Mouse (Mus musculus): ENCODE measurements around the gene Agtpbp1. TPM values are rescaled to one million over a fixed set of nuclear protein-coding genes. Genes with fewer than 3 reads are reported as not detected.

Agtpbp1 gene
- total RNA-seq, 2 experiments from 2014 or later, result 326 to 365 TPM

- peak in 1 of 2 experiments; percentile 20 for DNase-seq (ENCODE audit: low spot score in 2 of 2)
- intact Hi-C loops (cut with DNase I), result loop anchor here (1.0 kb wide), 1 partner anchor 28 kb away; no protein-coding TSS in a partner anchor
Observed at GRCm38 (mm10) chr13:59585648-59586005, 600 bp upstream of the Agtpbp1 start.

GRCm38 (mm10) chr13:59584481-59584880 is 546 bp downstream of the Agtpbp1 start:
- intact Hi-C loops (cut with DNase I), result loop anchor here (1.0 kb wide), 1 partner anchor 24 kb away; no protein-coding TSS in a partner anchor
- DNase-seq (ENCODE audit: low spot score in 2 of 2), result peak; percentile 47 to 54

DNA sequence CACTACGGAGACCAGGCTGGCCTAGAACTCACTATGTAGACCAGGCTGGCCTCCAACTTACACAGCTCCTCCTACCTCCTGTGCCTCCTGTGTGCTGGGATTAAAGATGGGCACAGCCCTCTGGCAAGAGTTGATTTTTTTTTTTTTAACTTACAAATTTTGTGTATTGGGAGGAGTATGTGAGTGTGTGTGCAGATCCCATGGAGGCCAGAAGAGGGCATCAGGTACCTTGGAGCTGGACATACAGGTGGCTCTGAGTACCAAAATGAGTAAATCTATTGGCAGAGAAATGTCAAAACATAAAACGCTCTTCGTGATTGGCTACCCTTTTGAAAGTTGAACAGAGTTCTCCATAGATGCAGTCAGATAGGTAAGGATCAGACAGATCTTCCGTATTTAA is 4.1 kb downstream of the Agtpbp1 start:
- intact Hi-C loops (cut with DNase I), result no loop called here
- DNase-seq (ENCODE audit: low spot score in 2 of 2), result no peak

- DNase-seq (ENCODE audit: low spot score in 2 of 2), result peak; percentile 49 to 57
- intact Hi-C loops (cut with DNase I), result no loop called here
Observed at GRCm38 (mm10) chr13:59572549-59572948, 12.5 kb downstream of the Agtpbp1 start.

GRCm38 (mm10) chr13:59571107-59571506 is 13.9 kb downstream of the Agtpbp1 start:
- intact Hi-C loops (cut with DNase I), result no loop called here
- no peak for DNase-seq (ENCODE audit: low spot score in 2 of 2)

- DNase-seq (ENCODE audit: low spot score in 2 of 2), result no peak
- intact Hi-C loops (cut with DNase I), result no loop called here
Observed at GRCm38 (mm10) chr13:59565945-59566520, 19.0 kb downstream of the Agtpbp1 start.

DNA sequence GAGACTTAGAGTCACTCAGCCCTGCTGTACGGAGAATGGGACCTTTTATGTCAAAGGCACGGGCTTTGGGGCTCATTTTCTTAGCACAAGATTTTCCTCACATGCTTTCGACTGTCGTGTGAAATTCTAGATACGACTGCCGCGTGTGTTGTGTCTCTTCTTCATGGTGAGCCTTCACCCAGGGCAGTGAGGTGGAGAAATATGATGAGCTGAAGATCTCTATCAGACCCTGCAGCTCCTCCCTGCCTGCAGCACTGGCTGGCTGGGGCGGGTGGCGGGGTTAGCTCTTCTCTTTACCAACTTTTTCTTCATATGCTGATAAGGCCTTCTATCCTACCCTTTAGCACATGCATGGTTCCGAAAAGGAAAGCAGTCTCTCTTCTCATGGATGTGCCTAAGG is 20.1 kb downstream of the Agtpbp1 start:
- no peak for DNase-seq (ENCODE audit: low spot score in 2 of 2)
- intact Hi-C loops (cut with DNase I), result no loop called here

DNA sequence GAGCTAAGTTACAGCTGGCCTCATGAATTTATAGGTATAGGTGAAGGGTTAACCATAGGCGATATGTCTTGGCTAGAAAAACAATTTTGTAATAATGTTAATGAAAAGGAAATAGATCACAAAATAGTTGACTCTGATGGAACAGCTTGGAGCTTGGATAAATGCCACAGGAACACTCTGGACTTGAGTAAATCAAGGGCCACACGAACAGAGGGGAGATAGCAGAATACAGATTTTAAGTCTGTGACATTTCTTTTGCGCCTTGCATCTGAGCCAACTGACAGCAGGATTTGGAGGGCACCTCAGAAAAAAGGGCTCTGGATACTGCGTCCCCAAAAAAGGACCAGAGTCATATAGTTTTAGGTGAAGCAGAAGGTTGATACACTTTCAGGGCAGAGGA is 20.5 kb downstream of the Agtpbp1 start:
- intact Hi-C loops (cut with DNase I), result no loop called here
- DNase-seq (ENCODE audit: low spot score in 2 of 2), result no peak

- intact Hi-C loops (cut with DNase I), result no loop called here
- DNase-seq (ENCODE audit: low spot score in 2 of 2), result no peak
Observed at GRCm38 (mm10) chr13:59562471-59562870, 22.6 kb downstream of the Agtpbp1 start.

DNA sequence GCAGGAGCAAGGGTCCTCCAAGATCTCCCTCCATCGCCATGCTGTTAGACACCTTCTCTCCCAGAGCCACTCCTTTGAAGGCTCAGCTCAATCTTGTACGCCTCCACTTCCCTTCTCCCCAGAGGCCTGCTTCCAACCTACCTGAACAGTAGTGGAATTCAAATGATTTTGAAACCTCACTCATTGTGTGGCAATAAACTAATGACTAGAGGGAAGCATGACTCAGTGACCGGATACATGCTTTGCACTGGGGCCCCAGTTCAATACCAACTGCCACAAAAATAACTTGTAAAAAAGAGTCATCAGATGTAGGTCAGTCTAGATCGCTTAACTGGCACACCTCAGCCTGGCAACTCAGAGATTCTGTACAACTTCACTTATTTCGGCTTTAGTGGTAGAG is 26.3 kb downstream of the Agtpbp1 start:
- intact Hi-C loops (cut with DNase I), result no loop called here
- no peak for DNase-seq (ENCODE audit: low spot score in 2 of 2)

GRCm38 (mm10) chr13:59557185-59557985 is 27.6 kb downstream of the Agtpbp1 start:
- DNase-seq (ENCODE audit: low spot score in 2 of 2), result peak; percentile 88 to 91
- intact Hi-C loops (cut with DNase I), result loop anchor here (1.0 kb wide), 1 partner anchor 28 kb away; the partner anchor contains the start of genes Agtpbp1 and Naa35

GRCm38 (mm10) chr13:59556670-59557069 is 28.4 kb downstream of the Agtpbp1 start:
- intact Hi-C loops (cut with DNase I), result loop anchor here (1.0 kb wide), 1 partner anchor 29 kb away; the partner anchor contains the start of genes Agtpbp1 and Naa35
- peak in 1 of 2 experiments; percentile 37 for DNase-seq (ENCODE audit: low spot score in 2 of 2)

- DNase-seq (ENCODE audit: low spot score in 2 of 2), result no peak
- intact Hi-C loops (cut with DNase I), result no loop called here
Observed at GRCm38 (mm10) chr13:59555613-59556192, 29.3 kb downstream of the Agtpbp1 start.

- DNase-seq (ENCODE audit: low spot score in 2 of 2), result no peak
- intact Hi-C loops (cut with DNase I), result no loop called here
Observed at GRCm38 (mm10) chr13:59554772-59555505, 30.1 kb downstream of the Agtpbp1 start.

DNA sequence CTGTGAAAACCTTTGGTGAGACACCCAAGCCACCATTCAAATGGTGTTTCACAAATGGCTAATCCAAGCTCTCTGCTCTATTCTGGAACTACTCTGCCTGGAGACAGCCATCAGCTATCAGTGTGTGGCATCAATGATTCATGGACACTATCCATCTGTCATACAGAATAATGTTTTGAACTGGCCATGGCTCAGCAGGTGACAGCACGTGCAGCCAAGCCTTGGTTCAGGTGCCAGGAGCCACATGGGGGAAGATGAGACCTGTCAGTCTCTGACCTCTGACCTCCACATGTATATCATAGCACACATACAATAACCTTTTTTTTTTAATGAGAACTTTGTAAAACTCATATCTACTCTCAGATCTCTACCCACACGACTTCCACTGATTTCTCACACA is 32.3 kb downstream of the Agtpbp1 start:
- intact Hi-C loops (cut with DNase I), result no loop called here
- no peak for DNase-seq (ENCODE audit: low spot score in 2 of 2)

DNA sequence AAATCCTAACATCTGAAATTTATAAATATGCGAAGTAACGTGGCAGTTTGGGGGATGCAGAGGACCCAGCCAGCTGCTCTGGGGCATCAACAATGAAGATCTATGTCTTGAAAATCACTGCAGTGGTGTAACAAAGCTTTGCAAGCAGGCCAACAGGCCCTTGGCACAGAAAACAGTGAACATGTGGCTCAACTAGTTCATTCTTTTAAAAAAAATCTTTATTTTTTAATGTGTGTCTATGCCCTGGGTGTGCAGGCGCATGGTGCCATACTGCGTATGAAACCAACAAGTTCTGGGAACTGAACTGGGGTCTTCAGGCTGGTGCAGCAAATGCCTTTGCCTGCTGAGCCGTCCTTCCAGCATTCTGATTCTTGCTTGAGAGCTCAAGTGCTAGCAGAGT is 32.7 kb downstream of the Agtpbp1 start:
- intact Hi-C loops (cut with DNase I), result no loop called here
- DNase-seq (ENCODE audit: low spot score in 2 of 2), result no peak

- no peak for DNase-seq (ENCODE audit: low spot score in 2 of 2)
- intact Hi-C loops (cut with DNase I), result no loop called here
Observed at GRCm38 (mm10) chr13:59549318-59549798, 35.7 kb downstream of the Agtpbp1 start.

DNA sequence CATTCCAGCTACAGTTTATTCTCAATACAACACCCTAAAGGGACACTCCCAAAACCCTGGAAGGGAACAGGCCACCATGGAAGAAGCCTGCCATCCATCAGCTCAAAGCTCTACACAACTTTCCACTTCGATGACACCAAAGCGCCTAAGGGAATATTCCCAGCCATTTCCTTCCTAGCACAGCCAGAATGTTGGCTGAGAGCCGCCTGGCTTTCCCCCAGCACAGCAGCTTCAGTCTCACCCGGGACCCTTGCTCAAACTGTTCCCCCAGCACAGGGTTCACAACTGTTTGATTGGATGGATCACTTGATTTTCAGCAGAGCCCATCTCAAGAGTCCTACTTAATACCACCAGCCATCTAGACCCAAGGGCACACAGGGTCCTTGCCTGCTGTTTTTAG is 37.3 kb downstream of the Agtpbp1 start:
- no peak for DNase-seq (ENCODE audit: low spot score in 2 of 2)

DNA sequence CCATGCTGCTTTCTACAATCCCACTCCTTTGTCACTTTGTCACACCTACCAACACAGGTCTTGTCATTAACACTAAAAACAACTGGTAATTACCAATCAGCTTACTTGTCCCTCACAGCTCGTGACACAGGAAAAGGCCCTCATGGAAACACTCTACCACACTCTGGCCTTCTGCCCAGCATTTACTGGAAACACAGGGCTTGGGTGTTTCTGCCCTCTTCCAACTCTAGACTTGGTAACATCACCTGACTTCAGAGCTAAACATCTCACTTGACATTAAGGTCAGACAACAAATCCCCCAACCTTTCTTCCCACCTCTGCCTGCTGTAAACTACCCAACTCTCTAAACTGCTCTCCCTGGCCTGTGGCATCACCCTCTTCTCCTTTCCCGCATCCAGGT is 37.9 kb downstream of the Agtpbp1 start:
- DNase-seq (ENCODE audit: low spot score in 2 of 2), result no peak
- intact Hi-C loops (cut with DNase I), result no loop called here

More for the DNA sequence above, 37.3 kb downstream of the Agtpbp1 start:
- intact Hi-C loops (cut with DNase I), result no loop called here

DNA sequence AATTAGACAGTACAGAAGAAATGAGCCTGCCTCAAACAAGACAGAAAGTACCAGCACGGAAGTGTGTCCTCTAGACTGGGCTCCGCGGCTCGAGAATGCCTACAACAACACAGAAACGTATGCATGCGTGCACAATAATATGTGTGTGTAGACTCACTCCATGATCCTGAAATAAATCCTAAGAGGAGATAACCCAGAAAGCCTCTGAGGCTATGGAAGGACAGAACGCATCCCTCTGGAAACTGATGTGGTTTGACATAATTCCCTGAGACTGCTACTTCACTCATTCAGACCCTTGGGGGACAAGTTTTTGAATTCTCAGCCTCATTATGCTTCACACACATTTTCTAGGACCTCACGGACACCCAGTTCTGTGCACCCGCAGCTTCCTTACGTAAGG is 42.6 kb downstream of the Agtpbp1 start:
- intact Hi-C loops (cut with DNase I), result loop anchor here (5.0 kb wide), 1 partner anchor 40 kb away; no protein-coding TSS in a partner anchor
- no peak for DNase-seq (ENCODE audit: low spot score in 2 of 2)
